Comparison of ENCODE assay signal across 13 mouse cellular contexts in the genomic region with DNA sequence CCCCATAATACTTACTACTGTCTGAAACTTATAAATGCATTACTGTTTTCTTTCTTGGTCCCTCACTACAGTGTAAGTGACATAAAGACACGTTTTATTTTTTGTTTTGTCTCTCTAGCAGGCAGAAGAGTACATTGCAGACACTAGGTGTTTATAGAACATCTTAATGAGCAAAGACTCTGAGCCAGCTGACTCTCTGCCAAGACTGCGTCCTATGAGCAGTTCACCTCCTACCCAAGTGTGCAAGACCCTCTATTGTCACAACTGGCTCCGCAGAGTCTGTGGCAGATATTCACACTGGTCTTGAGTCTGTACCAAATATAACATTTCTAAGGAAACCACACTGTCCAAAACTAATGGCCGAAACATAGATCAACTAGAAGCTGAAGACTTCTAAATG.
"Had no signal": no experiment of that assay in that cellular context is flagged by ENCODE, and none has a peak within 500 bp of the region (broad histone marks: within the 10 kb centered on the region; RNA-seq: fewer than 3 reads in every experiment).

No protein-coding gene starts in this region.

- H3K27ac ChIP-seq: kidney, postnatal 0 days; layer of hippocampus, adult 2 months; limb, embryonic 13.5 days; liver, embryonic 15.5 days; neural tube, embryonic 13.5 days had no signal

- H3K4me1 ChIP-seq: limb, embryonic 13.5 days; liver, embryonic 15.5 days had no signal

- H3K4me2 ChIP-seq: limb, embryonic 13.5 days; liver, embryonic 11.5 days; liver, embryonic 15.5 days; neural tube, embryonic 13.5 days had no signal

- H3K9me3 ChIP-seq: liver, embryonic 15.5 days; neural tube, embryonic 13.5 days had no signal

- H3K27me3 ChIP-seq: limb, embryonic 13.5 days; liver, embryonic 15.5 days; neural tube, embryonic 13.5 days had no signal

- H3K36me3 ChIP-seq: limb, embryonic 13.5 days; liver, embryonic 15.5 days had no signal

- DNase-seq: kidney, adult 11 months; kidney, adult 9 months; kidney, postnatal 4 days; midbrain, embryonic 14.5 days; right cerebral cortex, adult 18-20 months; right cerebral cortex, postnatal 25 days; thymus, postnatal 36 days had no signal

- H3K9ac ChIP-seq: limb, embryonic 13.5 days; liver, embryonic 15.5 days; neural tube, embryonic 13.5 days had no signal

- H3K4me3 ChIP-seq: layer of hippocampus, adult 2 months; limb, embryonic 13.5 days; liver, embryonic 15.5 days; neural tube, embryonic 13.5 days had no signal
